Mouse (Mus musculus) kidney, adult 2 months (tissue): ENCODE data around the gene Epb41l4b. TPM values are rescaled to one million over a fixed set of nuclear protein-coding genes. Genes with fewer than 3 reads are reported as not detected.

Source experiments
- DNase-seq: peaks from one replicate; pipeline ENCODE4 v3.0.0; 2021
- H3K27ac ChIP-seq: fragments of 200-500 bp; 2 replicates; pipeline ENCODE4 v1.5.1; 2012; ENCODE audit warnings: low read depth, low read length, control low read depth, inconsistent platforms; ENCODE audit not compliant: insufficient read depth
- H3K27me3 ChIP-seq: fragments of 200-500 bp; replicated peaks from 2 replicates; pipeline ENCODE4 v1.6.1; 2012; ENCODE audit warnings: mild to moderate bottlenecking, moderate library complexity, low read length, inconsistent platforms; ENCODE audit not compliant: control insufficient read depth, insufficient read depth
- H3K36me3 ChIP-seq: fragments of 200-500 bp; 2 replicates; pipeline ENCODE4 v1.6.1; 2012; ENCODE audit warnings: mild to moderate bottlenecking, moderate library complexity, low read length, inconsistent platforms; ENCODE audit not compliant: control insufficient read depth, insufficient read depth
- H3K4me1 ChIP-seq: fragments of 200-500 bp; 2 replicates; pipeline ENCODE4 v1.6.1; 2011; ENCODE audit warnings: low read length; ENCODE audit not compliant: control insufficient read depth, insufficient read depth
- H3K4me3 ChIP-seq: fragments of 200-500 bp; 2 replicates; pipeline ENCODE4 v1.5.1; 2011; ENCODE audit warnings: mild to moderate bottlenecking, low read depth, low read length, control low read depth; ENCODE audit not compliant: insufficient read depth
- CTCF ChIP-seq: fragments of 200-500 bp; conservative IDR thresholded peaks from 2 replicates; pipeline ENCODE4 v1.5.1; 2011; ENCODE audit warnings: low read depth, mild to moderate bottlenecking, control low read depth, low read length, moderate library complexity, mixed read lengths; ENCODE audit not compliant: insufficient read depth, insufficient read length
- POLR2A ChIP-seq: fragments of 200-500 bp; IDR thresholded peaks from one replicate; pipeline ENCODE4 v1.6.1; 2011; ENCODE audit warnings: low read depth, low read length, control low read depth
- WGBS: fragments of 180-500 bp; shearing (Covaris S2); methylation state at CpG from one replicate; pipeline ENCODE4 v1.1.7; 2018; 5-methylcytosine and 5-hydroxymethylcytosine counted together
- polyA plus RNA-seq: library from polyadenylated mRNA; depleted of rRNA; stranded (reverse); fragments of >200 nt; gene quantifications from 2 replicates; pipeline ENCODE4 v1.2.3, GENCODE M21; 2012

Epb41l4b gene
- polyA plus RNA-seq, 1 experiment, result 15.8 TPM

DNA sequence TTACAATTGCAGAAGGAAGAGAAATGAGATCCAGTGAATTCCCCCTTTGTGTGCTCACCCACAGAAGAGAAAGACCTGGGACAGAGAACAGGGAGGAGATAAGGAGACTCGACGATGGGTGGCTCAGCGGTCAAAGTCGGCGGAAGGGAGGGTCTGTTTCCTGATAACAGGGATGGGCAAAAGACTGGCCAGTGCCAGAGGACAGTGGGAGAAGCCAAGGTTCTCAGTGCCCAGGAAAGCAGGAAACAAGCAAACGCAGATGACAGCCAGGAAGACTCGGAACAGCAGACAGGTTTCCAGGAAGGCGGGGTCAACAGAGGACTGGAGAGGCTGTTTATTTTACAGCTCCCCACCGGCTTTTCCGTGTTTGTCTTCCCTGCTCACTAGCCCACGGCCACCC, 20.2 kb downstream of the Epb41l4b start:
- DNase-seq, result peak; percentile 28
- Histone ChIP-seq H3K36me3 (no peaks in the 10 kb centered on the region), H3K27ac (no peak overlapping the region), H3K4me3 (no peak overlapping the region), H3K4me1 (peaks cover 3% of the 10 kb centered on the region; the same call in 1 of the 2 replicates), H3K27me3 (no peaks in the 10 kb centered on the region)
- 29% methylated on average over 11 of the region's 11 CpGs for WGBS
- TF ChIP-seq CTCF (no peak), POLR2A (no peak)

- Histone ChIP-seq H3K36me3 (no peaks in the 10 kb centered on the region), H3K27ac (peak overlapping the region; percentile 49), H3K27me3 (no peaks in the 10 kb centered on the region), H3K4me1 (peaks cover 3% of the 10 kb centered on the region; the same call in 1 of the 2 replicates), H3K4me3 (no peak overlapping the region)
- TF ChIP-seq POLR2A (no peak), CTCF (no peak)
- peak; percentile 64 for DNase-seq
- 55% methylated on average over 3 of the region's 3 CpGs for WGBS
Measured at GRCm38 (mm10) chr4:57122166-57122565, 21.1 kb downstream of the Epb41l4b start.

DNA sequence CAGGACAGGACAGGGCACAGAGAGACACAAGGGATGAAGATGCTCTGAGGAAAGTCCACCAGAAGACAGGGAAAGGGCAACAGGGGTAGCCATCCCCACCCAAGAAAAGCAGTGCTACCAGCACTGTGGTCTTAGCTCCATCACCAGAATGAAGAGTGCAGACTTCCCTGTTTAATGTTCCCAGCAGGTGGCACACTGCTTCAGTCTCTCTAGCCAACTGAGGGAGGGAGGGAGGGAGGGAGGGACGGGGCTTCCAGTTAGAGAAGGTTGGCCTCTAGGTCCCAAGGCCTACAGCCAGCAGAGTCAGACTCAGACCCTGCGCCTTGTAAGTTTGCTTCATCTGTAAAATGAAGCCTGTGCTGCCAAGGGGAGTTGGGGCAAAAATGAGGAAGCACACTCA, 22.7 kb downstream of the Epb41l4b start:
- 39% methylated on average over 2 of the region's 2 CpGs for whole genome bisulfite sequencing
- peak; percentile 61 for DNase-seq
- Histone ChIP-seq H3K27me3 (no peaks in the 10 kb centered on the region), H3K4me1 (peaks cover 3% of the 10 kb centered on the region; the same call in 1 of the 2 replicates), H3K36me3 (no peaks in the 10 kb centered on the region), H3K27ac (peak overlapping the region; percentile 62; the same call in 1 of the 2 replicates), H3K4me3 (no peak overlapping the region)
- TF ChIP-seq POLR2A (no peak), CTCF (peak; percentile 63)

- no peaks in the 10 kb centered on the region for H3K36me3 ChIP-seq
- DNase-seq, result no peak
- no peak overlapping the region for H3K4me3 ChIP-seq
- no peak overlapping the region for H3K27ac ChIP-seq
- no peaks in the 10 kb centered on the region for H3K27me3 ChIP-seq
- WGBS, result 80% methylated on average over 6 of the region's 6 CpGs
- H3K4me1 ChIP-seq, result peaks cover 3% of the 10 kb centered on the region; the same call in 1 of the 2 replicates
- TF ChIP-seq POLR2A (no peak), CTCF (no peak)
Measured at GRCm38 (mm10) chr4:57119976-57120375, 23.3 kb downstream of the Epb41l4b start.

GRCm38 (mm10) chr4:57118883-57119282, 24.4 kb downstream of the Epb41l4b start:
- H3K36me3 ChIP-seq, result no peaks in the 10 kb centered on the region
- 67% methylated on average over 3 of the region's 3 CpGs for WGBS
- H3K27ac ChIP-seq, result no peak overlapping the region
- no peaks in the 10 kb centered on the region for H3K27me3 ChIP-seq
- no peak for DNase-seq
- TF ChIP-seq CTCF (no peak), POLR2A (no peak)
- no peak overlapping the region for H3K4me3 ChIP-seq
- peaks cover 3% of the 10 kb centered on the region; the same call in 1 of the 2 replicates for H3K4me1 ChIP-seq

DNA sequence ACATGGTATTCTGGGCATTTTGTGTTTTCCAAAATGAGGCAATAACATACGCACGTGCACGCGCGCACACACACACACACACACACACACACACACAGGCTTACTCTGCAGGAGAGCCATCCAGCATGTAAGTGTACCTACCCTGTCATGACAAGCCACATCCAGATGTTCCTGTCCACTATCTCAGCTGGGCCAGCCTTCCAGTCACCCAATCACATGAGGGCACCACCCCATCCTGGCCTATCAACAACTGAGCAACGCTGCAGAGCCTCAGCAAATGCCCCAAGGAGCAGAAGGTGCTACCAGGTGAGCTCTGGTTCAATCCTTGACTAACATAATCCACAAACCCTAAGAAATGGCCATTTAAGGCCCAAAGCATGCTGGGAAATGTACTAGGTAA, 27.0 kb downstream of the Epb41l4b start:
- no peak overlapping the region for H3K4me3 ChIP-seq
- WGBS, result 91% methylated on average over 6 of the region's 6 CpGs
- H3K27me3 ChIP-seq, result no peaks in the 10 kb centered on the region
- no peak for DNase-seq
- H3K4me1 ChIP-seq, result 0 out of 2 replicates have a peak, but pooled peaks cover 3% of the 10 kb centered on the region
- H3K27ac ChIP-seq, result no peak overlapping the region
- TF ChIP-seq CTCF, result no peak
- no peaks in the 10 kb centered on the region for H3K36me3 ChIP-seq

DNA sequence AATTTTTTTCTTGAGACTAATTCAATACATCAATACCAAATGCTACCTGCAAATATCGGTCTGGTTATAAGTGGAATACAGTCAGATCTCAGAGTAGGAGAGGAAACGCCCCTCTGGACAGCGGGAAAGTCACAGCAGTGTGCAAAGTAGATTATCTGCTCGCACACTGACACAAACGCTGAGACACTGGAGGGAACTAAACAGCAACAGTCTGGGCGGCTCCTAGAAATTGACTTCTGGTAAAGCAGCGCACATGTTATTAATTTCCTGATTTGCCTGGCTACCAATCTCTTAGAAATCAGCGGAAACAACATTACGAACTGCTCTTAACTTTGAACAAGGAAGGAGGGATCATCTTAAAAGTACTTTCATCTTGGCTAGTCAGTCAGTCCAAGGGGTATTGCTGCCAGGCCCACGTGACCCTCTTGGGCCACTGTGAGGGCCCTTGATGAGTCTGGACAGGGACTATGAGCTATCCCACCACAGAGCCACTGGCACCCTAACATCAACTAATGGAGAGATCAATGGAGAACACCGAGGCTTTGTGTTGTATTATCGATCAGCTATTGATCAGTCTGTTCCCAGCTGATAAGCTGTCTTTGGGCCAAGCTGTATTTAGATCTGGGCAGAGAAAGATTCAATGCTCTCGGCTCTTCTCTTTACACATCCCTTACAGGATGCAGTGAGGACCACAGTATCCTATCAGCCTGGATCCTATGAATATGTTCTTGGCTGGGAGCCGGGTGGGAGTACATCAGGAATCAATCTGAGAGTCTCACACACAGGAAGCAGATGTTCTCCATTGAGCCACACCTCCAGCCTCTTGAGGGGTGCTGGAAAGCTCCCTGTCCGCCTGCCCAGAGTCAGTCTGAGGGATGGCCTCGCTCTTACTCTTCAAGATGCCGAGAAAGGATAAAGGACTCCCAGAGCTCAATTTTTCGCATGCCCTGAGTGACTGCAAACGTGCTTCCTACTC, 28.3 kb downstream of the Epb41l4b start:
- no peaks in the 10 kb centered on the region for H3K4me1 ChIP-seq
- no peaks in the 10 kb centered on the region for H3K36me3 ChIP-seq
- no peak for DNase-seq
- no peak overlapping the region for H3K4me3 ChIP-seq
- 85% methylated on average over 19 of the region's 19 CpGs for WGBS
- no peaks in the 10 kb centered on the region for H3K27me3 ChIP-seq
- TF ChIP-seq CTCF, result no peak
- TF ChIP-seq POLR2A, result no peak
- no peak overlapping the region for H3K27ac ChIP-seq
